Mouse (Mus musculus) testis, adult 2 months (tissue): Measurements from ENCODE around the gene Myh10. TPM values are rescaled to one million over a fixed set of nuclear protein-coding genes. Genes with fewer than 3 reads are reported as not detected.

Experiments
- H3K27ac ChIP-seq: fragments of 200-500 bp; 2 replicates; pipeline ENCODE4 v1.5.1; 2012; ENCODE audit warnings: low read depth, low read length; ENCODE audit not compliant: control insufficient read depth, insufficient read depth
- H3K27me3 ChIP-seq: fragments of 200-500 bp; 2 replicates; pipeline ENCODE4 v1.6.1; 2012; ENCODE audit warnings: mild to moderate bottlenecking, low read length, moderate library complexity; ENCODE audit not compliant: control insufficient read depth, insufficient read depth
- H3K36me3 ChIP-seq: fragments of 200-500 bp; 2 replicates; pipeline ENCODE4 v1.6.1; 2012; ENCODE audit warnings: mild to moderate bottlenecking, low read length; ENCODE audit not compliant: control insufficient read depth, insufficient read depth
- H3K4me1 ChIP-seq: fragments of 200-500 bp; 2 replicates; pipeline ENCODE4 v1.6.1; 2012; ENCODE audit warnings: low read length; ENCODE audit not compliant: control insufficient read depth, insufficient read depth
- H3K4me3 ChIP-seq: fragments of 200-500 bp; 2 replicates; pipeline ENCODE4 v1.5.1; 2012; ENCODE audit warnings: low read depth, mild to moderate bottlenecking, low read length, moderate library complexity, mixed read lengths; ENCODE audit not compliant: control insufficient read depth
- CTCF ChIP-seq: fragments of 200-500 bp; IDR thresholded peaks from 2 replicates; pipeline ENCODE4 v1.5.1; 2012; ENCODE audit warnings: low read depth, mild to moderate bottlenecking, inconsistent platforms, low read length, moderate library complexity; ENCODE audit not compliant: control insufficient read depth, insufficient read depth, insufficient replicate concordance
- POLR2A ChIP-seq: fragments of 200-500 bp; IDR thresholded peaks from 2 replicates; pipeline ENCODE4 v1.6.1; 2012; ENCODE audit warnings: low read depth, mild to moderate bottlenecking, inconsistent platforms, low read length, moderate library complexity; ENCODE audit not compliant: control insufficient read depth
- polyA plus RNA-seq: library from polyadenylated mRNA; depleted of rRNA; stranded (reverse); fragments of >200 nt; gene quantifications from 2 replicates; pipeline ENCODE4 v1.2.3, GENCODE M21; 2012

The Myh10 gene
- polyA plus RNA-seq, 1 experiment = 44.2 TPM

DNA sequence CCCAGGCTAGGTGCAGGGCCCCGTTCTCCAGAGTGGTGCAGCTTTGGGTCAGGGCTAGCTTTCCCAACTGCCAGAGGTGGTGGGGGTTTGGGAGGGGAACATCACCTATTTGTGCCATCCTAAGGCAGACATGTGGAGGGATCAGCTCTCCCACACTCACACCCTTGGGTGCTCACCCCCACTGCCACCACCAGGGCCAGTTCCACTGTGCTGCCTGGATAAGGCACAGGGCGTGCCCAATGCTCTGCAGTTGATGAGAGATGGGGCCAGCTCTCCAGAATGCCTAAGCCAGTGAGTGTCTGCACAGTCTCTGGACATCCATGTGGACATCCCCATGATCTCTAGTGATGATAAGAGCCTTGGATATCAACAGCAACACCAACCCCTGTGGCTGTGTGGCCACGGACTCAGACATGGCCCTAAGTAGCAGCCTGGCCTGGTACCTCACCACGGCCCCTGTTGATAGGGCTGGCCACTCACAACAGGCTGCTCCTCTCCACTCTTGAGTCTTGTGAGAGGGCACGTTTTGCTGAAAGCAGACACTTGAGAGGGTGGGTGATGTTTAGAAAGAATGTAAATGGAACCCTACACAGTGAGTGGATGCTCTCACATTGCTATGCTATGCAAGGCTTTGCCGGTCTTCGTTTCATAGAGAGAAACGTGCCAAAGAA is 9.1 kb upstream of the Myh10 start:
- H3K4me1 ChIP-seq = no peaks in the 10 kb centered on the region
- no peaks in the 10 kb centered on the region for H3K27me3 ChIP-seq
- H3K4me3 ChIP-seq = no peak overlapping the region
- no peak for TF ChIP-seq POLR2A
- H3K36me3 ChIP-seq = no peaks in the 10 kb centered on the region
- H3K27ac ChIP-seq = no peak overlapping the region

GRCm38 (mm10) chr11:68686001-68686400 is 5.4 kb upstream of the Myh10 start:
- H3K27ac ChIP-seq = no peak overlapping the region
- H3K36me3 ChIP-seq = no peaks in the 10 kb centered on the region
- no peak overlapping the region for H3K4me3 ChIP-seq
- TF ChIP-seq POLR2A (no peak), CTCF (no peak)
- H3K27me3 ChIP-seq = no peaks in the 10 kb centered on the region
- peaks cover 2% of the 10 kb centered on the region for H3K4me1 ChIP-seq

DNA sequence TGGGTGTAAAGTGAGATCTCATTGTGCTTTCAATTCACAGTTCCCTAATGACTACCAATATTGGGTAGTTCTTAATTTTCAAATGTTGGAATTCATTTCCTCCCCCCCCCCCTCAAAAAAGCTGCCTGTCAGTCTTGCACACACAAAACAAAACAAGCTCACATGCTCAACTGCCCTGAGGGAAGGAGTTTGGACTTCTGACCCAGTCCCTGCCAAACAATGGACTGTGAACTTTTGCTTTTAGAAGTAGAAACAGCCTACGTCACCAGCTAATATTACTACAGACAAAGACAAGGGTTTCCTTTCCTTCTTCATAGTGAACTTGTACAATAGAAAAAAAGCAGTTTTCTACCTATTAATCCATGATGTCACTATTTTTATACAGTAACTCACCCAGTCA is 2.1 kb upstream of the Myh10 start:
- no peak for TF ChIP-seq CTCF
- TF ChIP-seq POLR2A = no peak
- peaks cover 11% of the 10 kb centered on the region for H3K4me1 ChIP-seq
- H3K4me3 ChIP-seq = no peak overlapping the region
- no peak overlapping the region for H3K27ac ChIP-seq
- H3K36me3 ChIP-seq = no peaks in the 10 kb centered on the region
- no peaks in the 10 kb centered on the region for H3K27me3 ChIP-seq

- Histone ChIP-seq H3K4me1 (peaks cover 13% of the 10 kb centered on the region), H3K4me3 (no peak overlapping the region), H3K27ac (no peak overlapping the region), H3K27me3 (no peaks in the 10 kb centered on the region), H3K36me3 (no peaks in the 10 kb centered on the region)
- no peak for TF ChIP-seq POLR2A
Measured at GRCm38 (mm10) chr11:68690465-68690864, 894 bp upstream of the Myh10 start.

- TF ChIP-seq CTCF (no peak), POLR2A (peak; percentile 2; the same call in 1 of the 2 replicates)
- H3K4me1 ChIP-seq = peaks cover 13% of the 10 kb centered on the region
- peak overlapping the region; percentile 91 for H3K27ac ChIP-seq
- H3K27me3 ChIP-seq = no peaks in the 10 kb centered on the region
- H3K4me3 ChIP-seq = peak overlapping the region; percentile 90
- H3K36me3 ChIP-seq = no peaks in the 10 kb centered on the region
Measured at GRCm38 (mm10) chr11:68692010-68692692, 792 bp downstream of the Myh10 start.

- Histone ChIP-seq H3K4me3 (peak overlapping the region; percentile 90), H3K36me3 (no peaks in the 10 kb centered on the region), H3K27ac (peak overlapping the region; percentile 91), H3K4me1 (peaks cover 13% of the 10 kb centered on the region), H3K27me3 (no peaks in the 10 kb centered on the region)
- TF ChIP-seq CTCF (no peak), POLR2A (peak; percentile 29; the same call in 1 of the 2 replicates)
Measured at GRCm38 (mm10) chr11:68692693-68693446, 1.5 kb downstream of the Myh10 start.

GRCm38 (mm10) chr11:68693447-68694040 is 2.2 kb downstream of the Myh10 start:
- H3K4me1 ChIP-seq = peaks cover 13% of the 10 kb centered on the region
- no peaks in the 10 kb centered on the region for H3K36me3 ChIP-seq
- H3K27me3 ChIP-seq = no peaks in the 10 kb centered on the region
- H3K4me3 ChIP-seq = peak overlapping the region; percentile 72
- H3K27ac ChIP-seq = no peak overlapping the region
- TF ChIP-seq CTCF = no peak
- no peak for TF ChIP-seq POLR2A
